Mouse (Mus musculus): Measurements from ENCODE around the gene Ccdc14. TPM values are rescaled to one million over a fixed set of nuclear protein-coding genes. Genes with fewer than 3 reads are reported as not detected.
A peak's percentile ranks its signal among the peaks of the same experiment; 100 is the strongest.
"Not testable (repeated sequence)": the region's sequence is repeated elsewhere in the genome, so short reads cannot be mapped to it uniquely, and the experiment has no call there.

Gene Ccdc14
- polyA plus RNA-seq (2012; rRNA removed), result 0.85 and 1.1 TPM in 2 replicates

DNA sequence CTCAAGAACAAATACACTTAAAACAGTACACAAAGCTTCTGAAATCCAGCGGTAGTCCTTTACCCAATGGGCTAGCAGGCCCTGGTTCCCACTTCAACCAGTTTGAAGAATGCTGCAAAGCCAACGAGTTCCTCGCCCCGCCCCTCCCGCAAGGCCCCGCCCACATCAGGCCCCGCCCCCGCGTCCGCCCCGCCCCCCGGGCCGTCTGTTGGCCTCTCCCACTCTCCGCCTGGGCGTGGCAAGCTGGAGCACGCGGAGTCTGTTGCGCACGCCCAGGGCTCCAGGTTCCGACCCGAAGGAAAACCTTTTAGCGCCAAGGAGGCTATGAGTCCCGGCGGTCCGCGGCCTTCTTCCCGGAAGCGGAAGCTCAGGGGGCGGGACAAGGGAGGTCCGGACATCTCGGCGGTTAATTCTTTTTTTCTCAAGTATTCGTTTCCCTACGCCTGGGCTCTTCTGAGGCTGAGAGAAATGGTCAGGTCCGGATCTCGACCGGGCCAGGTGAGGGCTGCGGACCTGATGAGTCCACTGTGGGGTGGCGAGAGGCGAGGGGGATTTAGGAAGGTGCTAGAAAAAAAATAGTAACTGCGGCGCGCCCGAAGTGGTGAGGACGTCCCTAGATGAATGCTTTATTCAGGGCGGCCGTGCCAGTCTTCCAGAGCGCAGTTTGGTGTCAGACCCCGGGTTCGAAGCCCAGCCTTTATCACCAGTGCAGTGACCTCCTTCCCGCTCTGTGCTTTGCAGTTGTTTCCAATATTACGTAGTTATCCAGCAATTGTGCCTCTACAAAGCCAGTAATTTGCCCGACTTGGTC lies at the start of gene Ccdc14:
TSS of gene Ccdc14 (plus strand) at position 283 of the 811 bp plus-strand sequence.
- H3K4me1 ChIP-seq (ENCODE audit: control insufficient read depth, insufficient read depth, insufficient read length), result peaks cover 4% of the 10 kb centered on the region; the same call in 1 of the 2 replicates
- 1% methylated on average over 53 of the region's 53 CpGs for WGBS
- DNase-seq (ENCODE audit: low read depth in 1 of 2, low spot score in 2 of 2), result peak; percentile 71 to 76
- H3K27ac ChIP-seq (ENCODE audit: insufficient read depth, low read length), result peak within 1 kb of the TSS; percentile 67
- peak within 1 kb of the TSS; percentile 71 for H3K4me3 ChIP-seq (ENCODE audit: extremely low read depth, insufficient read depth, insufficient read length)
- TF ChIP-seq CTCF (IDR thresholded peaks at IDR 0.05; ENCODE audit: extremely low read depth, insufficient read depth, insufficient read length, insufficient replicate concordance) (no peak), POLR2A (IDR thresholded peaks at IDR 0.05; ENCODE audit: low read depth, low read length) (no peak)
- H3K36me3 ChIP-seq (ENCODE audit: control insufficient read depth, insufficient read depth, low read length), result no peaks in the 10 kb centered on the region
- peaks cover 1% of the 10 kb centered on the region; the same call in 1 of the 2 replicates for H3K27me3 ChIP-seq (ENCODE audit: control insufficient read depth, insufficient read depth, low read length)

DNA sequence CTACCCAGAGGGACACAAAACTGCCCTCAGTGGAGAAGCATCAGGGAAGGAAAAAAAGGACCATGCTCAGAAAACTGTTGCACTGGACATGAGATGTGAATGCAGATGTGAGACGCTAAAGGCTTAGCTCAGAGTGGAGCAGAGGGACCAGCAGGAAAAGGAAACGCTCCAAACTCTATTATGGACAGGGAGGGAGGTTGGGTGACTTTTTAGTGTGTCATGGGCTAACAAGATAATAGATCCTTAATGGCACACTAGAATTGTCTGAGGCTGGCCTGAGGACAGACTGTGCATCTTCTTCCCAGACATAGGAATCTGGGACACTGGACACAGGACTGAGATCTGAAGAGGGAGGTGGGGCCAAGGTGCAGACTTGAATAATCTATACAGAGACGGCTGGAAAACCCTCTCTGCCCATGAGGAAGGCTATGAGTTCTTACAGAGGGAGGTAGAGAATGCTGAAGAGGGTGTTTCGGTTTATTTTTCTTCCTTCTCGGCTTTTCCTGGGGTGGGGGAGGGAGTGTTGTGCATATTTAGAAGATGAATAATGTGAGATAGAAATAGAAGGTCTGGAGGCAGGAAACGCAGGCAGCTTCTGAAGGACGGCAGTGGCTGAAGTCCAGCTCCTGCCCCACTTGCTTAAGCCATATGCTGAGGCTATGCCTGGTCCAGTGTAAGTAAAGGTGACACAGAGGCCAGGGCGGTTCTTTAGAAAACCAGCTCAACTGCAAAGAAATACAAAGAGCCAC lies 46.7 kb upstream of the Ccdc14 start:
- WGBS, result 55% methylated on average over 8 of the region's 8 CpGs
- DNase-seq (ENCODE audit: low read depth in 1 of 2, low spot score in 2 of 2), result no peak
- Histone ChIP-seq H3K27me3 (ENCODE audit: control insufficient read depth, insufficient read depth, low read length) (no peaks in the 10 kb centered on the region), H3K4me3 (ENCODE audit: extremely low read depth, insufficient read depth, insufficient read length) (no peak overlapping the region), H3K36me3 (ENCODE audit: control insufficient read depth, insufficient read depth, low read length) (no peaks in the 10 kb centered on the region), H3K27ac (ENCODE audit: insufficient read depth, low read length) (no peak overlapping the region), H3K4me1 (ENCODE audit: control insufficient read depth, insufficient read depth, insufficient read length) (no peaks in the 10 kb centered on the region)
- TF ChIP-seq CTCF (IDR thresholded peaks at IDR 0.05; ENCODE audit: extremely low read depth, insufficient read depth, insufficient read length, insufficient replicate concordance) (no peak), POLR2A (IDR thresholded peaks at IDR 0.05; ENCODE audit: low read depth, low read length) (no peak)

DNA sequence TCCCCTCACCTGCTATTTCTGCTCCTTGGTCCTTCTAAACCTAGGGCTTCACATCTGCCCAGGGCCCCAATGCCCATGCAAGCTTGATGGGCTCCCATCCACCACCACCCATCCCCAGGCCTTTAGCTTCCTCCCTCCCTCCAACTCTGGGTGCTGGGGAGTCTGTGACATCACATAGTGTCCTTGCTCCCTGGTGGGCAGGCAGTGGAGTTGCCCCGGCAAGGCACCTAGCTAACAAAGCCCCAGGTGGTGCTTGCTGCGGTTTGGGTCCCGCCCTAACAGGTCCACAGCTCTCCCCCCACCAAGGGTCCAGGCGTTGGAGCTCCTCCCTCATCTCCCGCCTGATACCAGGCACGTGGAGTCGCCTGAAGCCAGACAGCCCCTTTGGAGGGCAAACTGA lies 40.8 kb upstream of the Ccdc14 start, which contains the start of gene Ropn1:
TSS of gene Ropn1 (plus strand) at position 301 of the 400 bp plus-strand sequence.
- Histone ChIP-seq H3K27me3 (ENCODE audit: control insufficient read depth, insufficient read depth, low read length) (no peaks in the 10 kb centered on the region), H3K4me1 (ENCODE audit: control insufficient read depth, insufficient read depth, insufficient read length) (no peaks in the 10 kb centered on the region), H3K27ac (ENCODE audit: insufficient read depth, low read length) (no peak within 1 kb of the TSS), H3K36me3 (ENCODE audit: control insufficient read depth, insufficient read depth, low read length) (no peaks in the 10 kb centered on the region), H3K4me3 (ENCODE audit: extremely low read depth, insufficient read depth, insufficient read length) (no peak within 1 kb of the TSS)
- no peak for TF ChIP-seq CTCF (IDR thresholded peaks at IDR 0.05; ENCODE audit: extremely low read depth, insufficient read depth, insufficient read length, insufficient replicate concordance)
- no peak for TF ChIP-seq POLR2A (IDR thresholded peaks at IDR 0.05; ENCODE audit: low read depth, low read length)
- no peak for DNase-seq (ENCODE audit: low read depth in 1 of 2, low spot score in 2 of 2)
- WGBS, result 64% methylated on average over 7 of the region's 7 CpGs

DNA sequence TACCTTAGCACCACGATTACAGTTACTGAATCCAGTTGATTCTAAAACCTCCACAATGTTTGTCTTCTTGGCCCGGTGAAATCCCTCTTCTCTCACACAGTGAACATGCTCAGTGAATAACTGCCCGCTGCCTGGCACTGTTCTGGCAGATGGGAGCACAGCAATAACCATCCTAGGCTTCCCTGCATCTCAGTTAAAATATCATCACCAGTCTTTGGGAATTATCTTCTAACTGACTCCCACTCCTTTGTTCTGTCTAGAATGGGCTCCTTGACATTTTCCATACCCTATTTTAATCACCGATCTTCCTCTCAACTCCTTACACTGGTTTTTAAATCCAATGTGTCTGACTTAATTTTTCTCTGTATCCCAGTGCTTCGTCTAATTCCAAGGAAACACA lies 37.4 kb upstream of the Ccdc14 start:
- no peak for DNase-seq (ENCODE audit: low read depth in 1 of 2, low spot score in 2 of 2)
- no peak for TF ChIP-seq POLR2A (IDR thresholded peaks at IDR 0.05; ENCODE audit: low read depth, low read length)
- no peak for TF ChIP-seq CTCF (IDR thresholded peaks at IDR 0.05; ENCODE audit: extremely low read depth, insufficient read depth, insufficient read length, insufficient replicate concordance)
- Histone ChIP-seq H3K27ac (ENCODE audit: insufficient read depth, low read length) (no peak overlapping the region), H3K4me1 (ENCODE audit: control insufficient read depth, insufficient read depth, insufficient read length) (peaks cover 2% of the 10 kb centered on the region; the same call in 1 of the 2 replicates), H3K36me3 (ENCODE audit: control insufficient read depth, insufficient read depth, low read length) (no peaks in the 10 kb centered on the region), H3K4me3 (ENCODE audit: extremely low read depth, insufficient read depth, insufficient read length) (no peak overlapping the region), H3K27me3 (ENCODE audit: control insufficient read depth, insufficient read depth, low read length) (no peaks in the 10 kb centered on the region)
- 90% methylated on average over 5 of the region's 5 CpGs for WGBS

DNA sequence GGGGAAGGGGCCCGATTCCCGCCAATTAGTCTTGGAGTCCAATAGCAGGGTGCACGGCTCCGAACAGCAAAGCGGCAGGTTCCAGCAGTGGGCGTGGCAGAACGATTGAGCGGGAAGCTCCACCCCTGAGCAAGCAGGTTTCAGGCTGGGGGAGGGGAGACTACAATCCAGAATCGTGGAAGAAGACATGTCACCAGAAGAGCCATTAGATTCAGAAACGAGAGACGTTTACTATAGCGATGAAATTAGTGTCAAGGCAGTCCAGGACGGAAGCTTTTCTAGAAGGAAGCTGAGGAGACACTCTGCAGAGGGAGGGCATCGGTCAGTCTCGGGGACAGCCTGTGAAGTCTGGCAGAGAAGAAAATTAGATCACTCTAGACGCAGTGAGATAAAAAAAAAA lies 32.9 kb upstream of the Ccdc14 start:
- not testable (repeated sequence) for H3K27ac ChIP-seq (ENCODE audit: insufficient read depth, low read length); H3K4me1 ChIP-seq (ENCODE audit: control insufficient read depth, insufficient read depth, insufficient read length); H3K27me3 ChIP-seq (ENCODE audit: control insufficient read depth, insufficient read depth, low read length); H3K4me3 ChIP-seq (ENCODE audit: extremely low read depth, insufficient read depth, insufficient read length); H3K36me3 ChIP-seq (ENCODE audit: control insufficient read depth, insufficient read depth, low read length); DNase-seq (ENCODE audit: low read depth in 1 of 2, low spot score in 2 of 2)
- 6% methylated on average over 16 of the region's 16 CpGs for WGBS

DNA sequence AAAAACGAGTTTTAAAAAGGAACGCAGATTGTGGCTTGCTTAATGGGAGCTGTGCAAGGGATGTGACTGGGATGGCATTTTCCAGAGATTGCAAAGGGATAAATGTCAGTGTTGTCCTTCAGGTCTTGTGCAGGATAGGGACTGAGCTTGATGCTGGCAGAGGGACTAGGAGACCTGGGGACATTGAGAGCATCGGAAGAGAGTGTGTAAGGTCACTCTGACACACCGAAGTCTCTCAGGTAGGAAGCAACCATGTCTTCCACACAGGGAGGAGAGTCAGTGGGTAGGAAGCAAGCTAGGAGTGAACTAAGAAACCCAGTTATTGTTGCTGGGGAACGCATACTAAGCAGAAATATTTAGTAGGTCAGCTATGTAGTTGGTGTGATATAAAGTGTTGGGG lies 32.4 kb upstream of the Ccdc14 start:
- TF ChIP-seq CTCF (IDR thresholded peaks at IDR 0.05; ENCODE audit: extremely low read depth, insufficient read depth, insufficient read length, insufficient replicate concordance) (no peak), POLR2A (IDR thresholded peaks at IDR 0.05; ENCODE audit: low read depth, low read length) (no peak)
- no peaks in the 10 kb centered on the region for H3K27me3 ChIP-seq (ENCODE audit: control insufficient read depth, insufficient read depth, low read length)
- peaks cover 2% of the 10 kb centered on the region; the same call in 1 of the 2 replicates for H3K4me1 ChIP-seq (ENCODE audit: control insufficient read depth, insufficient read depth, insufficient read length)
- 40% methylated on average over 5 of the region's 5 CpGs for WGBS
- H3K4me3 ChIP-seq (ENCODE audit: extremely low read depth, insufficient read depth, insufficient read length), result no peak overlapping the region
- no peak overlapping the region for H3K27ac ChIP-seq (ENCODE audit: insufficient read depth, low read length)
- no peak for DNase-seq (ENCODE audit: low read depth in 1 of 2, low spot score in 2 of 2)
- no peaks in the 10 kb centered on the region for H3K36me3 ChIP-seq (ENCODE audit: control insufficient read depth, insufficient read depth, low read length)

All from spleen, adult 2 months (tissue).